Mouse (Mus musculus): ENCODE data around the gene Gpr107.

DNA sequence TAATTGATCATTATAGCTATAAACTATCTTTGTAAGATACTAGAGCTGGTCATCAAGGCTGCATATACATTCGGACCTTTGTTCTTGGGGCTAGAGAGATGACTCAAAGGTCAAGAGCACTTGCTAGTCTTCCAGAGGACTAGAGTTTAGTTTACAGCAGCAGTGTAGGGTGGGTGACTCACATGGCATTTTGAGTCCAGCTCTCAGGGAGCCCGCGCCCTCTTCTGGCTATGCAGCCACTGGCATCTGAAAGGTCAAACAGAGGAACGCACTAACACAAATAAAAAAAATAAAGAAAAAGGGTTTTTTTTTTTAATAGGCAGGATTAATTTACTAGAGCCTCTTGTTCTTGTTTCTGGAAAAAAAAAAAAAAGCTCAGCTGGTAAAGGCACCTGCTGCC lies 57.4 kb downstream of the Gpr107 start:
- TF ChIP-seq POLR2A (IDR thresholded peaks at IDR 0.05; ENCODE audit: control insufficient read depth, low read depth, low read length) (no peak), CTCF (IDR thresholded peaks at IDR 0.05; ENCODE audit: control insufficient read depth, insufficient read depth, insufficient replicate concordance, low read depth, low read length) (no peak)
